Mouse (Mus musculus): ENCODE data around the gene Pip5k1a.
"Not testable (repeated sequence)": the region's sequence is repeated elsewhere in the genome, so short reads cannot be mapped to it uniquely, and the experiment has no call there.

The Pip5k1a gene

DNA sequence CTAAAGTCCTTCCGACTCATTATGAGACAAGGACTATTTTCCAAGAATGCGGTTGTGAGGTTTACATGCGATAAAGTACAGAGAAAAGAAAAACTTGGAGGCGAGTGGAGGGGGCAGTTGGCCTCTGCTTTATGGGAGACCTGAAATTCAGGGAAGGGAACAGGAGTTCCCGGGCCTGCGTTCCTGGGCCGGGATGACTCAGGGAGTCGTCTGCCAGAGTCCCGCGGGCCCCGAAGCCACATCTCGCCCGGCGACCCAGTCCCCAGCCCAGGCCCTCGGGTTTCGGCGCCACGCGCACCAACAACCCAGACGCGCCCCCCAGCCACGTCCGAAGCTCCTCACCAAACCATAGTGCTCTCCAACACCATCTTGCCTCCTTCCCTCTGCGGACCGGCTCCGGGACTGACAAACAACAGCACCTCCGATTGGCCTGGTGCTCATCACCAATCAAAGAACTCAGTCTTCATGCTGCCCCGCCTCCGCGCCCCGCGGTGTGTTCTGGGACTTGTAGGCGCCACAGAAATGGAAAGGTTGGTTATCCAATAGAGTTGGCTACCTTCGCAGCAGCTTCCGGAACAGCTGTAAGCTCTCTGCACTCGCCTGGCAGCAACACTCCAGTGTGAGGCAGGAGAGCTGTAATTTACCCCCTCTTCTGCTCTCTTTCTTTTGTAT is 64.4 kb downstream of the Pip5k1a start, which contains the start of gene Psmd4:
Gene Psmd4 (minus strand): TSS at position 449 of the 672 bp plus-strand sequence.
- DNase-seq (ENCODE audit: low spot score): peak; percentile 98

DNA sequence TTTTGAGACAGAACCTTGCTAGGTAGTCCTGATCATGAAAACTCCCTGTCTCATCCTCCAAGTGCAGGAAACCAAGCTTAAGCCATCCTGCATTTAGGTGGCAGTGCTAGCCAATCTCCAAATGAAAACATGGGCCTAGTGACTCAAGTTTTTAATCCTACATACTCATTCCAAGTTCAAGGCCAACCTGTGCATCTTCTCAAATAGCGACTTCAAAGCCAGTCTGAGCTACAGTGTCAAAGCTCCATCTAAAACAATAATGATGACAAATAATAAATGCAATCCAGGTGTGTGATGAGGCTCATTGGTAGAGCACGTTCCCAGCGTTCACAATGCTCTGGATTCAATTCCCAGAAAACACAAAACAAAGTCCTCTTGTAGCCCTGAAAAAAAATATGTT is 65.1 kb downstream of the Pip5k1a start:
- DNase-seq (ENCODE audit: low spot score): no peak

GRCm38 (mm10) chr3:95029953-95030352 is 76.8 kb downstream of the Pip5k1a start:
- DNase-seq (ENCODE audit: low spot score): no peak

- DNase-seq (ENCODE audit: low spot score): not testable (repeated sequence)
Measured at GRCm38 (mm10) chr3:95029291-95029827, 77.4 kb downstream of the Pip5k1a start.

DNA sequence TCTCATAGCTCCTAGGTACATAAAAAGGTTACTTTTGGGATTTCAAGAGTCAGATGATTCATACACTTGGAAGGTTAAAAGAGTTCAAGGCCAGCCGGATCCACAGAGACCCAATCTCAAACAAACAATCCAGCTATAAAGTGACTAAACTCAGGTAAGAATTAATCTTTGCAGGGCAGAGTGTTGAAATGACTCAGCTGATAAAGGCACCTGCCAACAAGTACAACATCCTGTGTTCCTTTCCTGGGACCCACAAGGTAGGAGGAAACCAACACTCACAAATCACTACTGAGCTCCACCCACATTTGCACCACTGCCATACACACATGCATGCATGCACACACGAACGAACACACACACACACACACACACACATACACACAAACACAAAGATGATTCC is 78.1 kb downstream of the Pip5k1a start:
- no peak for DNase-seq (ENCODE audit: low spot score)

DNA sequence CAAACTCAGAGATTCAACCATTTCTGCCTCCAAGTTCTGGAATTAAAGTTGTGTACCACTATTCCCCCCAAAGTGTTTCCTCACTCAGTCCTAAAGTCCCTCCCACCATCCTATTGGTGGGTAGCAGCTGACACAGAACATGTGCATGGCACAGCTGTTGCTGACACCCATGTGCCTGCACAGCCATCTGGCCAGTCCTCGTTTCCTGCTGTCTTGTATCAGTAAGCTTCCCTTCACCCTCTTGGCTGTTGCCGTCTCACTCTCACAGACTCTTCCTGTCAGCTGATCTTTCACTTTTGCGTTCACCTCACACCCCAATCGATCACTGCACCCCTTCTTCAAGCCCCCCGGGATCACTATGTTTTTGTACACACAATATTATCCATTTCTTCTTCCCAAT is 79.0 kb downstream of the Pip5k1a start:
- DNase-seq (ENCODE audit: low spot score): no peak

DNA sequence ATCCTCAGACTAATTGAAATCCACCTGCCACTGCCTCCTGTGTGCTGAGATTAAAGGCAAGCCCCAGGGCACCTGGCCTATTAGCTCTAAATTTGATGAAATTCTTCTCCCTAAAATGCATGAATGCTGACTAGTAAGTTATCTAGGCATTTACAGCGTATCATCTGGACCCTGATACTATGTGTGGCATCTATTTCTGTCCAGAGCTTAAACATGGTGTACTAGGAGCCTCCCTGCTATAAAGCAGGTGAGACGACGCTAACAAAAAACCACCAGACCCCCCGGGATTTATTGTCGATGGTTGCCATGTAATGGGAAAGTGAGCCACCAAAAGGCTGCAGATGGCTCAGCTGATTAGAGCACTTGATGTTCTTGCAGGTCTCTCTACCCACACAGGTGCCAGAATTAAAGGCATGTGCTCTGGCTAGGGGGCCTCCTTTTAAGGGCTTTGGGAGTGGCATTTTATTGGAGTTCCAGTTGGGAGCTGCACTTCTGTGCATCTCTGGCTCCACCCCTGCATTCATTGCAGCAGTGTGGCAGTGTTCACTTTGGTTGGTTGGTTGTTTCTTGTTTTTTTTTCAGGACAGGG is 79.6 kb downstream of the Pip5k1a start:
- no peak for DNase-seq (ENCODE audit: low spot score)

GRCm38 (mm10) chr3:95025202-95025601 is 81.5 kb downstream of the Pip5k1a start:
- no peak for DNase-seq (ENCODE audit: low spot score)

GRCm38 (mm10) chr3:95024551-95024950 is 82.2 kb downstream of the Pip5k1a start:
- no peak for DNase-seq (ENCODE audit: low spot score)

- not testable (repeated sequence) for DNase-seq (ENCODE audit: low spot score)
Measured at GRCm38 (mm10) chr3:95020956-95021355, 85.8 kb downstream of the Pip5k1a start.

DNA sequence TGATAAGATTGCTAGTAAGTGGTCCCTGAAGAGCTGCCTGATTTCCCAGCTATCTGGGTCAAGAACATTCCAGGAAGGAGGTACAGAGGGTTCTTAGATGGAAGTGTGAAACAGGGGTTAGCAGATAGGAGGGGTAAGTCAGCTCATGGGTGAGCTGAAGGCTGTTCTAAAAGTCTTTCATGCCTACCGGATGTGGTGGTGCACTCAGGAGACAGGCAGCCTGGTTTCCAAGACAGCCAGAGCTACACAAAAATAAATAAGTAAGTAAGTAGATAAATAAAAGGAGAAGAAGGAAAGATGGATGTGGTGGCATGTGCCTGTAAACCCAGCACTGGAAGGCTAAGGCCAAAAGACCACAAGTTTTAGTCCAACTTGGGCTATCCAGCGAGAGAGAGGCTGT is 88.0 kb downstream of the Pip5k1a start:
- no peak for DNase-seq (ENCODE audit: low spot score)

GRCm38 (mm10) chr3:95016532-95017056 is 90.1 kb downstream of the Pip5k1a start:
- DNase-seq (ENCODE audit: low spot score): no peak

- DNase-seq (ENCODE audit: low spot score): peak; percentile 96
Measured at GRCm38 (mm10) chr3:95015891-95016531, 90.7 kb downstream of the Pip5k1a start.

- DNase-seq (ENCODE audit: low spot score): peak; percentile 100
Measured at GRCm38 (mm10) chr3:95015337-95015872, 91.3 kb downstream of the Pip5k1a start, which contains the start of gene Zfp687. Gene Zfp687 (minus strand): TSS chr3:95015448.

DNA sequence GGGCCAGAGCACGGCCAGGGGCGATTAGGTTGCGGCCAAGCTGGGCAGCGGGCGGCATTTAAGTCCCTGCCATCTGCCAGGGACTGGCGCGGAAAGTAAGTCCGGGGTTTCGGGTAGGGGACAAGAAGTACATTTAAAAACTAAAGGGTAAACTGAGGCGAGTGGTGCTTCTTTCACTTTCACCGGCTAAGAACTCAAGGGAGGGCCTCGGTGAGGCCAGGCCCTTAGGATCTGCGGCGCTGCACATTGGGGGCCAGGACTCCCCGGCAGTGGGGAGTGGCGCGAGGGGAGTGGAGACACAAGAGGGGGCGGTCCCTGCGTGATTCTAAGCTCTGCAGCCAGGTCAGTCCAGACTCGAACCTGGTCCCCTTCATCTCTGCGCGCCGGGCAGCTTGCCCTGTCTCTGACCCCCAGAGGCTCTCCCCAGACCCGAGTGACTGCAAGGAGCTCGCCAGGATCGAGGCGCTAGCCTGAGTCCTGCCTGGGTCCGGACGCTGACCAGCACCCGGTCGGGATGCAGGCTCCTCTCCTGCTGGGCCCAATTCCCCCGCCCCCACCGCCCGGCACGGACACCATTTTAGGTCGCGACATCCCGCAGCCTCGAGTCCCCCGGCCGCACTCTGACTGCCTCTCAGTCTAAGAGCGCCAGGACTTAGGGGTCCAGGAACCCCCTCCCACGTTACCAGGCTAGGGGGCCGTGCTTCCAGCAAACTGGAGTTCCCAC is 92.1 kb downstream of the Pip5k1a start:
- DNase-seq (ENCODE audit: low spot score): no peak

DNA sequence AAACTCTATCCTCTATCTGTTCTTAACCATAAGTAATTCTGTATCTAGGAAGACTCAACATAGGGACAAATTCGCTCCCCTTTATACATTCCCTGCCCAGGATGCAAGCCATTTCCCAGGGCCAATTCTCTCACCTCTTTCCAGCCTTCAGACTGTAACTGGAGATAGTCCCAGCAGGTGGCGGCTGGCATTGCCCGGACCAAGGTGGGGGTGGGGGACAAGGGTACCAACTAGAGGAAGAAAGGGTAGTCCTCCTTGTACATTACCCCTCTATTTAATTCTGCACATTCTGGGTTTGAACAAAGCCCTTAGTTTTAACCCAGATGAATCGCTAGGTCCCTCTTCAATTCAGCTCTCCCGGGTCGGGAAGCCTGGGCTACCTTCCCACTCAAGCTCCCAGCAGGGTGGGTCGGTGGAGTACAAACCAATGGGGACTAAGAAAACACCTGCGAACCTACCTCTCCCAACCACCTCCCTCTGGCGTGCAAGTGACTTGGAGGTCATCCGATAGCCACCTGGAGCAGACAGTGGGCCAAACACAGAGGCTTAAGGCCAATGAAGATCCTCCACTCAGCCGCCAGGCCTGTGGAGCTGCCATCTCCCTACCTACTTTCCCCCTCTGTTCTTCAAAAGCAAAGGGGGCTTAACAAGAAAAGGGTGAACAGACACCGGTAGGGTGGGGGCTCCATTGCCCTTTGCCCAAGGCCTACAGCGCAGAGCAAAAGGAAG is 92.9 kb downstream of the Pip5k1a start:
- no peak for DNase-seq (ENCODE audit: low spot score)

DNA sequence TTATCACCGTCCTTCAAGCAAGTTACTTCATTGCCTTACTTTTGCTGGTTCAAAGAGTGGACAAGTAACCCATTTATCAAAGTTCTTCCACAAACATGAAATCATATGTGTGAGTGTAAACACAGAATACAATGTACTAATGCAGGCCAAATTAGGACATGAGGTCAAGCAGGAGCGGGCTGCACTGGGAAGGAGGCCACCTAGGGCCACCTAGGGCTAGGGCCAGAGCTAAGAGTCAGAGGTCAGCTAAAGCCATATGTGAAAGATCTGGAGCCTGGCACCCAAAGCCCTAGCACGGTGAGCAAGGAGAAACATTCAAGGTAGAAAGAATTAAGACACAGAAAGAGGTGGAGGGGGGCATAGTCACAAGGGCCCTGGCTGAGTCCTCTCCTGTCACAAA is 93.7 kb downstream of the Pip5k1a start:
- no peak for DNase-seq (ENCODE audit: low spot score)

DNA sequence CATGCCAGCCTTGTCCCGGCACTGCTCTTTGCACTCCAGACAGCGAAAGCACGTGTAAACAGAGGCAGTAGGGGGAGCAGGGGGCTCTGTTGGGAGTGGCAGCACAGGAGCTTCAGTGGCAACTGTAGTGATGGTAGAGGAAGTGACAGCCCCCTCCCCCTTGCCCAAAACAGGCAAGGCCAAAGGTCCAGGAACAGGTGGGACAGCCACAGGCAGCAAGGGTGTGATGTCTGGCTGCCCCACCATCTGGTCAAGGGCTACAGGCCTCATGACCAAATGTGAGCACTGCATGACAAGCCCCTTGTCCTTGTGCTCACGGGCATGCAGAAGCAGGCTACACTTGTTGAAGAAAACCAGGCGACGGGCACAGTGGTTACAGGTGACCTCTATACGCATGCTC is 96.3 kb downstream of the Pip5k1a start:
- DNase-seq (ENCODE audit: low spot score): no peak
